Mouse (Mus musculus) midbrain, postnatal 0 days (tissue): ENCODE results near the gene Srd5a1. TPM values are rescaled to one million over a fixed set of nuclear protein-coding genes. Genes with fewer than 3 reads are reported as not detected.

Experiments used
- ATAC-seq: fragments of 200-750 bp; cut with Nextera tagmentation; 2 replicates; pipeline ENCODE4 v1.8.0; 2017; ENCODE audit warnings: moderate number of reproducible peaks, mild to moderate bottlenecking, moderate TSS enrichment, moderate library complexity; ENCODE audit not compliant: low FRiP score
- DNase-seq: peaks from one replicate; pipeline ENCODE4 v3.0.0-alpha.2; 2015; ENCODE audit warnings: low spot score
- H3K27ac ChIP-seq: fragments of 300-500 bp; sonication (generic); 2 replicates; pipeline ENCODE4 v1.5.1; 2014; ENCODE audit warnings: low read depth, mild to moderate bottlenecking, low read length, mixed read lengths
- H3K27me3 ChIP-seq: fragments of 300-500 bp; sonication (generic); 2 replicates; pipeline ENCODE4 v1.6.1; 2014; ENCODE audit warnings: low read length, control low read depth, mixed read lengths; ENCODE audit not compliant: insufficient read depth
- H3K36me3 ChIP-seq: fragments of 300-500 bp; sonication (generic); 2 replicates; pipeline ENCODE4 v1.6.1; 2014; ENCODE audit warnings: low read length, control low read depth, mixed read lengths; ENCODE audit not compliant: insufficient read depth
- H3K4me1 ChIP-seq: fragments of 300-500 bp; sonication (generic); 2 replicates; pipeline ENCODE4 v1.6.1; 2014; ENCODE audit warnings: mild to moderate bottlenecking, control low read depth, antibody characterized with exemption, low read length, mixed read lengths; ENCODE audit not compliant: insufficient read depth
- H3K4me2 ChIP-seq: fragments of 300-500 bp; sonication (generic); 2 replicates; pipeline ENCODE4 v1.6.1; 2014; ENCODE audit warnings: low read depth, mild to moderate bottlenecking, low read length, mixed read lengths; ENCODE audit not compliant: poor library complexity, severe bottlenecking
- H3K4me3 ChIP-seq: fragments of 300-500 bp; sonication (generic); 2 replicates; pipeline ENCODE4 v1.5.1; 2014; ENCODE audit warnings: low read depth, mild to moderate bottlenecking, low read length, moderate library complexity
- H3K9ac ChIP-seq: fragments of 300-500 bp; sonication (generic); replicated peaks from 2 replicates; pipeline ENCODE4 v1.6.1; 2014; ENCODE audit warnings: mild to moderate bottlenecking, low read length, moderate library complexity, mixed read lengths; ENCODE audit not compliant: poor library complexity, severe bottlenecking
- H3K9me3 ChIP-seq: fragments of 300-500 bp; sonication (generic); 2 replicates; pipeline ENCODE4 v1.6.1; 2016; ENCODE audit warnings: low read length, control low read depth
- CTCF ChIP-seq: IDR thresholded peaks from 2 replicates; pipeline ENCODE4 v1.5.1; 2016; ENCODE audit warnings: antibody characterized with exemption, mild to moderate bottlenecking
- WGBS: fragments of 180-500 bp; shearing (Covaris S2); extraction: QIAGEN DNeasy Blood & Tissue Kit; methylation state at CpG from one replicate; pipeline ENCODE4 v1.1.7; 2014; 5-methylcytosine and 5-hydroxymethylcytosine counted together
- polyA plus RNA-seq: library from polyadenylated mRNA; unstranded; fragments of >200 nt; fragmentation: Nextera tagmentation; extraction: Ambion mirVana; gene quantifications from 2 replicates; pipeline ENCODE4 v1.2.1, GENCODE M21; 2015
- total RNA-seq: library from RNA; depleted of rRNA; stranded (reverse); fragments of >200 nt; gene quantifications from 2 replicates; pipeline ENCODE4 v1.2.3, GENCODE M21; 2014

Srd5a1 gene
- total and polyA plus RNA-seq, 2 experiments from 2014 or later = 22.9 to 36.3 TPM

- Histone ChIP-seq H3K4me1 (peaks cover 4% of the 10 kb centered on the region; the same call in 1 of the 2 replicates), H3K9me3 (no peaks in the 10 kb centered on the region), H3K36me3 (no peaks in the 10 kb centered on the region), H3K27ac (no peak overlapping the region), H3K9ac (no peak overlapping the region), H3K4me2 (no peak overlapping the region), H3K27me3 (no peaks in the 10 kb centered on the region), H3K4me3 (no peak overlapping the region)
- DNase-seq (no peak), ATAC-seq (no peak)
- no peak for TF ChIP-seq CTCF
- WGBS = 48% methylated on average over 17 of the region's 17 CpGs
Observed at GRCm38 (mm10) chr13:69542571-69543352, 68.5 kb downstream of the Srd5a1 start.

DNA sequence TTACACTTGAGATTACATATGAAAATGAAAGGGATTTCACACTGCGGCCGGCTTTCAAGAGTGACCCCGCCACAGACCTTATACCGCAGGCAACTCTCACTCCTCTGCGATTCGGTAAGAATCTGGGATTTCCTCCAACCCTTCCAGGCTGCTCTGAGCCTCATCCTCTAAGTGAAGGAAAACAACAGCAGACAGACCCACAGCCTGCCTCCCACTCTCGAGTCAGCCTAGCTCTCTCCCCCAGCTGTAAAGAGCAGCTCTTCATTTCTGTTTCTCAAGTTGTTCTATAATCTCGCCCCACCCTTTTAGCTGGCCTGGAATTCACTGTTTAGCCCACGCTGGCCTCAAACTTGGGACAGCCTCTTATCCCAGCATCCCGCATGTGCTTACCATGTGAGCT, 69.5 kb downstream of the Srd5a1 start:
- DNase-seq = no peak
- Histone ChIP-seq H3K9me3 (no peaks in the 10 kb centered on the region), H3K4me2 (no peak overlapping the region), H3K4me1 (peaks cover 4% of the 10 kb centered on the region; the same call in 1 of the 2 replicates), H3K27me3 (no peaks in the 10 kb centered on the region), H3K36me3 (no peaks in the 10 kb centered on the region), H3K4me3 (no peak overlapping the region), H3K27ac (no peak overlapping the region), H3K9ac (no peak overlapping the region)
- TF ChIP-seq CTCF = no peak
- no peak for ATAC-seq
- WGBS = 60% methylated on average over 10 of the region's 10 CpGs

- Histone ChIP-seq H3K4me1 (peaks cover 6% of the 10 kb centered on the region; the same call in 1 of the 2 replicates), H3K4me2 (no peak overlapping the region), H3K27ac (no peak overlapping the region), H3K9ac (no peak overlapping the region), H3K4me3 (no peak overlapping the region), H3K27me3 (no peaks in the 10 kb centered on the region), H3K36me3 (no peaks in the 10 kb centered on the region), H3K9me3 (no peaks in the 10 kb centered on the region)
- ATAC-seq (no peak), DNase-seq (no peak)
- WGBS = 78% methylated on average over 6 of the region's 6 CpGs
- no peak for TF ChIP-seq CTCF
Observed at GRCm38 (mm10) chr13:69541209-69541608, 70.0 kb downstream of the Srd5a1 start.

GRCm38 (mm10) chr13:69538327-69538726, 72.9 kb downstream of the Srd5a1 start:
- H3K36me3 ChIP-seq = no peaks in the 10 kb centered on the region

DNA sequence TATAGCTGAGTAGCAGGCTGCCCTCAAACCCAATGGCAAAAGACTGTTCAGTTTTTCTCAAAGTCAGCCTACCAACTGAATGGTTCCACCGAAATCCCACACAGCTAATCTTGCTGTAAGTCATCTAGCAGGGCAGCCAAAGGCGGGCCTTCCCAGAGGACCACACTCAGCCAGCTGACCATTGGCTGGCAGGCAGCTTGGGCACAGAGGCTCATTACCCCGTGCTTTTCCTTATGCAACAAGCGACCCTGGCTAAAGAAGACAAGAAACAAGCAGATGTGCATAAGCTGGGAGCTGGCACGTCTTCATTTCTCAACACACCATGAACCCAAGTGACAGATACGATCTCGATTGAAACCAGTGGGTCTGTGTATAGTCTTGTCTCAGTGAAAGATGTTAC, 73.9 kb downstream of the Srd5a1 start:
- WGBS = 68% methylated on average over 7 of the region's 7 CpGs
- no peak for ATAC-seq
- no peaks in the 10 kb centered on the region for H3K36me3 ChIP-seq
- H3K4me1 ChIP-seq = peaks cover 9% of the 10 kb centered on the region
- H3K27ac ChIP-seq = no peak overlapping the region
- peak; percentile 44 for DNase-seq
- H3K9ac ChIP-seq = no peak overlapping the region
- no peak overlapping the region for H3K4me2 ChIP-seq
- H3K9me3 ChIP-seq = no peaks in the 10 kb centered on the region
- no peaks in the 10 kb centered on the region for H3K27me3 ChIP-seq
- no peak for TF ChIP-seq CTCF
- no peak overlapping the region for H3K4me3 ChIP-seq

More at GRCm38 (mm10) chr13:69538327-69538726, 72.9 kb downstream of the Srd5a1 start:
- no peak for DNase-seq
- H3K27me3 ChIP-seq = no peaks in the 10 kb centered on the region
- no peak for TF ChIP-seq CTCF
- WGBS = 11% methylated on average over 4 of the region's 4 CpGs
- H3K4me3 ChIP-seq = no peak overlapping the region
- ATAC-seq = no peak
- H3K9me3 ChIP-seq = no peaks in the 10 kb centered on the region
- H3K27ac ChIP-seq = no peak overlapping the region
- H3K4me2 ChIP-seq = no peak overlapping the region
- H3K9ac ChIP-seq = no peak overlapping the region
- H3K4me1 ChIP-seq = peaks cover 7% of the 10 kb centered on the region; the same call in 1 of the 2 replicates

DNA sequence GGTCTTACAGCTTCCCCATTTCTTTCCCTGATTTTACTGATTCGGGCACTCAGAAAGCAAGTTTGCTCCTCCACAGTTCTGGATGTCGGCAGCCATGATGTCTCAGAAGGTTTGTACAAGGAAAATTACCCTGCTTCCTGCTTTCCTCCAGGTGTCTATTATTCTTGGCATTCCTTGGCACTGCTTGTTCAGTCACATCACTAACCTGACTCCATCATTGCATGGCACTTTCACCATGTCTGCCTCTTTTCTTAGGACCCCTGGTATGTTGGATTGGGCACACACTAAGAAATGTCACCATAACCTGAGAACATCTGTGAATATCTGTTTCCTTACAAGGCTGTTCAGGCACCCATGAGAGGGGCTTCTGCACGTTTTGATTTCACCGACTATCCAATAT, 75.2 kb downstream of the Srd5a1 start:
- Histone ChIP-seq H3K27me3 (no peaks in the 10 kb centered on the region), H3K4me3 (no peak overlapping the region), H3K4me2 (peak overlapping the region; percentile 83; the same call in 1 of the 2 replicates), H3K4me1 (peaks cover 22% of the 10 kb centered on the region), H3K9ac (0 out of 2 replicates have a peak overlapping the region, but pooled peaks have one; percentile 89), H3K27ac (no peak overlapping the region), H3K9me3 (no peaks in the 10 kb centered on the region), H3K36me3 (no peaks in the 10 kb centered on the region)
- no peak for ATAC-seq
- DNase-seq = no peak
- TF ChIP-seq CTCF = no peak
- 80% methylated on average over 4 of the region's 4 CpGs for WGBS
